Mouse (Mus musculus) ES-E14 (cell line): ENCODE measurements around the gene Dok3. TPM values are rescaled to one million over a fixed set of nuclear protein-coding genes. Genes with fewer than 3 reads are reported as not detected.

Source experiments
- DNase-seq: peaks from one replicate; pipeline ENCODE4 v3.0.0-alpha.2; 2013; ENCODE audit warnings: low read depth, low spot score
- H3K27ac ChIP-seq: 2 replicates; pipeline ENCODE4 v1.5.1; 2012; ENCODE audit warnings: low read depth, mild to moderate bottlenecking, low read length, moderate library complexity, mixed read lengths; ENCODE audit not compliant: poor library complexity, insufficient read depth, severe bottlenecking
- H3K36me3 ChIP-seq: 2 replicates; pipeline ENCODE4 v1.6.1; 2012; ENCODE audit warnings: mild to moderate bottlenecking, low read length, moderate library complexity, mixed read lengths; ENCODE audit not compliant: control insufficient read depth, poor library complexity, insufficient read depth, severe bottlenecking
- H3K4me1 ChIP-seq, 2 experiments: fragments of 150-350 bp in 1 of 2; sonication (generic) in 1 of 2; 2 replicates each; pipeline ENCODE4 v1.6.1; 2012; ENCODE audit warnings: low read length in 2 of 2, mild to moderate bottlenecking in 1 of 2, mixed read lengths in 1 of 2; ENCODE audit not compliant: control insufficient read depth in 2 of 2, insufficient read depth in 2 of 2, poor library complexity in 1 of 2
- H3K4me3 ChIP-seq, 2 experiments: fragments of 150-350 bp in 1 of 2; sonication (generic) in 1 of 2; 2 replicates each; pipeline ENCODE4 v1.5.1; 2012; ENCODE audit warnings: low read length in 2 of 2, low read depth in 1 of 2, mild to moderate bottlenecking in 1 of 2, mixed read lengths in 1 of 2; ENCODE audit not compliant: insufficient read depth in 1 of 2, poor library complexity in 1 of 2, severe bottlenecking in 1 of 2
- H3K9ac ChIP-seq: 2 replicates; pipeline ENCODE4 v1.6.1; 2012; ENCODE audit warnings: low read depth, mild to moderate bottlenecking, low read length, mixed read lengths; ENCODE audit not compliant: poor library complexity, insufficient read depth, severe bottlenecking
- H3K9me3 ChIP-seq: fragments of 150-350 bp; sonication (generic); 2 replicates; pipeline ENCODE4 v1.6.1; 2012; ENCODE audit warnings: low read depth, mild to moderate bottlenecking, low read length; ENCODE audit not compliant: control insufficient read depth, insufficient read depth
- CHD2 ChIP-seq: IDR thresholded peaks from 2 replicates; pipeline ENCODE4 v1.6.1; 2014; ENCODE audit warnings: mild to moderate bottlenecking, low read depth, low read length, inconsistent platforms
- HCFC1 ChIP-seq: IDR thresholded peaks from 2 replicates; pipeline ENCODE4 v1.6.1; 2012; ENCODE audit warnings: low read length, inconsistent platforms, borderline replicate concordance; ENCODE audit not compliant: insufficient read depth
- MAFK ChIP-seq: IDR thresholded peaks from 2 replicates; pipeline ENCODE4 v1.6.1; 2014; ENCODE audit warnings: mild to moderate bottlenecking, low read depth, low read length, inconsistent platforms; ENCODE audit not compliant: insufficient read depth
- ZC3H11A ChIP-seq: IDR thresholded peaks from 2 replicates; pipeline ENCODE4 v1.6.1; 2012; ENCODE audit warnings: low read depth, mild to moderate bottlenecking, inconsistent platforms, low read length, borderline replicate concordance
- ZNF384 ChIP-seq: IDR thresholded peaks from 2 replicates; pipeline ENCODE4 v1.6.1; 2012; ENCODE audit warnings: low read depth, low read length, inconsistent platforms
- in situ Hi-C, 2 experiments: fragments of 600-800 bp; cut with MboI; formaldehyde crosslinking; loops; one replicate each; pipeline ENCODE4 v1.15.1; 2025; ENCODE audit warnings: low sequenced_read_pairs in 2 of 2, inconsistent platforms in 1 of 2; ENCODE audit not compliant: unreplicated experiment in 2 of 2
- total RNA-seq: library from RNA; depleted of rRNA; stranded (reverse); fragments of 300-350 nt; gene quantifications from 2 replicates; pipeline ENCODE4 v1.2.3, GENCODE M21; 2012

The Dok3 gene
- total RNA-seq, 1 experiment = 0.98 TPM

GRCm38 (mm10) chr13:55544792-55545191 lies 15.7 kb upstream of the Dok3 start:
- Histone ChIP-seq H3K9ac (no peak overlapping the region), H3K27ac (no peak overlapping the region; the same call in 1 of the 2 replicates), H3K4me1 (peaks cover 0 to 2% of the 10 kb centered on the region in 2 experiments; a peak in 1 of 4 replicates), H3K4me3 (no peak overlapping the region), H3K9me3 (no peaks in the 10 kb centered on the region), H3K36me3 (peaks cover 41% of the 10 kb centered on the region)
- TF ChIP-seq ZNF384 = no peak
- no peak for TF ChIP-seq ZC3H11A
- DNase-seq = no peak
- in situ Hi-C loops = no loop called here

- TF ChIP-seq CHD2 = no peak
- no peak for TF ChIP-seq MAFK
- H3K9ac ChIP-seq = no peak overlapping the region
- H3K9me3 ChIP-seq = no peaks in the 10 kb centered on the region
- in situ Hi-C loops = no loop called here
- no peak for DNase-seq
- H3K4me1 ChIP-seq = no peaks in the 10 kb centered on the region
- peaks cover 38% of the 10 kb centered on the region for H3K36me3 ChIP-seq
- H3K27ac ChIP-seq = no peak overlapping the region
- H3K4me3 ChIP-seq = no peak overlapping the region
These were observed 14.4 kb upstream of the Dok3 start for GRCm38 (mm10) chr13:55543447-55543846.

GRCm38 (mm10) chr13:55542891-55543290 lies 13.8 kb upstream of the Dok3 start:
- TF ChIP-seq CHD2 (no peak), HCFC1 (no peak), ZNF384 (no peak), ZC3H11A (no peak), MAFK (no peak)
- Histone ChIP-seq H3K4me1 (no peaks in the 10 kb centered on the region), H3K9me3 (no peaks in the 10 kb centered on the region), H3K4me3 (no peak overlapping the region), H3K27ac (no peak overlapping the region), H3K36me3 (peaks cover 38% of the 10 kb centered on the region), H3K9ac (no peak overlapping the region)
- in situ Hi-C loops = no loop called here
- DNase-seq = no peak

- DNase-seq = no peak
- TF ChIP-seq CHD2 = no peak
- peak; percentile 70 for TF ChIP-seq MAFK
- H3K36me3 ChIP-seq = peaks cover 36% of the 10 kb centered on the region
- no peak overlapping the region for H3K27ac ChIP-seq
- no peaks in the 10 kb centered on the region for H3K9me3 ChIP-seq
- 0 out of 4 replicates have a peak, but pooled peaks cover 0 to 2% of the 10 kb centered on the region in 2 experiments for H3K4me1 ChIP-seq
- no peak overlapping the region for H3K4me3 ChIP-seq
- H3K9ac ChIP-seq = no peak overlapping the region
- in situ Hi-C loops = no loop called here
These were observed 11.8 kb upstream of the Dok3 start for GRCm38 (mm10) chr13:55540933-55541332.
